Comparison of ENCODE assay signal across 8 mouse cellular contexts in genomic region chr10:43211866-43212265, GRCm38 (mm10). TPM values are rescaled to one million over a fixed set of nuclear protein-coding genes. Genes with fewer than 3 reads are reported as not detected.
DNase-seq lines count a peak whose midpoint lies in the region; ATAC-seq and TF ChIP-seq lines count a peak whose summit lies in the region.

No protein-coding gene starts in this region.

- no peaks in the 10 kb centered on the region for H3K36me3 ChIP-seq in midbrain, embryonic 10.5 days
- no peaks in the 10 kb centered on the region for H3K36me3 ChIP-seq in midbrain, embryonic 15.5 days (replicated peaks)
- H3K36me3 ChIP-seq in liver, embryonic 13.5 days: no peaks in the 10 kb centered on the region
- no peaks in the 10 kb centered on the region for H3K36me3 ChIP-seq in spleen, adult 2 months (ENCODE audit: control insufficient read depth, insufficient read depth, low read length)

- H3K9me3 ChIP-seq in midbrain, embryonic 10.5 days (replicated peaks): no peaks in the 10 kb centered on the region; the same call in 1 of the 2 replicates
- no peaks in the 10 kb centered on the region for H3K9me3 ChIP-seq in midbrain, embryonic 15.5 days
- H3K9me3 ChIP-seq in liver, embryonic 13.5 days (replicated peaks): no peaks in the 10 kb centered on the region

- no peak for TF ChIP-seq POLR2A in cerebellum, adult 2 months (IDR thresholded peaks at IDR 0.05; ENCODE audit: borderline replicate concordance, insufficient read depth, low read length)
- no peak for TF ChIP-seq POLR2A in spleen, adult 2 months (IDR thresholded peaks at IDR 0.05; ENCODE audit: low read depth, low read length)

- no peak for ATAC-seq in midbrain, embryonic 15.5 days (replicated peaks)
- no peak for ATAC-seq in liver, embryonic 13.5 days (ENCODE audit: low read depth)
- no peak for ATAC-seq in erythroid progenitor cell, adult 5-6 weeks (replicated peaks; ENCODE audit: low FRiP score, poor library complexity, severe bottlenecking)

- H3K27me3 ChIP-seq in cerebellum, adult 2 months (ENCODE audit: control insufficient read depth, insufficient read depth, low read length): no peaks in the 10 kb centered on the region
- no peaks in the 10 kb centered on the region for H3K27me3 ChIP-seq in midbrain, embryonic 10.5 days (ENCODE audit: low read depth, poor library complexity, severe bottlenecking)
- H3K27me3 ChIP-seq in midbrain, embryonic 15.5 days (replicated peaks): no peaks in the 10 kb centered on the region
- no peaks in the 10 kb centered on the region for H3K27me3 ChIP-seq in liver, embryonic 13.5 days
- H3K27me3 ChIP-seq in spleen, adult 2 months (ENCODE audit: control insufficient read depth, insufficient read depth, low read length): no peaks in the 10 kb centered on the region

- no peak overlapping the region for H3K4me2 ChIP-seq in midbrain, embryonic 15.5 days
- no peak overlapping the region for H3K4me2 ChIP-seq in liver, embryonic 13.5 days

- DNase-seq in cerebellum, adult 2 months: peak in 1 of 2 experiments; percentile 22
- DNase-seq in cerebellum, adult 9-11 months: no peak
- DNase-seq in midbrain, embryonic 10.5 days (ENCODE audit: low spot score): peak; percentile 45
- peak; percentile 60 for DNase-seq in c-Kit-positive CD71-positive TER-119-negative erythroid progenitor cells, embryonic 14.5 days (ENCODE audit: low read depth)
- DNase-seq in liver, embryonic 13.5 days: peak; percentile 27
- peak; percentile 21 to 48 for DNase-seq in spleen, adult 2 months (ENCODE audit: low read depth in 1 of 2, low spot score in 2 of 2)

- 0 out of 2 replicates have a peak, but pooled peaks have one; percentile 5 for TF ChIP-seq CTCF in cerebellum, adult 2 months (IDR thresholded peaks at IDR 0.05; ENCODE audit: borderline replicate concordance, insufficient read depth, low read depth, low read length)
- TF ChIP-seq CTCF in spleen, adult 2 months (IDR thresholded peaks at IDR 0.05; ENCODE audit: extremely low read depth, insufficient read depth, insufficient read length, insufficient replicate concordance): peak; percentile 59; the same call in 1 of the 2 replicates

- WGBS in cerebellum, adult 2 months: 39% methylated on average over 6 of the region's 6 CpGs
- 31% methylated on average over 6 of the region's 6 CpGs for WGBS in midbrain, embryonic 10.5 days
- 35% methylated on average over 6 of the region's 6 CpGs for WGBS in midbrain, embryonic 15.5 days
- 26% methylated on average over 6 of the region's 6 CpGs for WGBS in liver, embryonic 13.5 days (ENCODE audit: insufficient replicate concordance)
- 50% methylated on average over 6 of the region's 6 CpGs for WGBS in spleen, adult 2 months

- no peak overlapping the region for H3K9ac ChIP-seq in midbrain, embryonic 15.5 days
- no peak overlapping the region for H3K9ac ChIP-seq in liver, embryonic 13.5 days

- H3K4me3 ChIP-seq in cerebellum, adult 2 months (replicated peaks; ENCODE audit: insufficient read depth, low read depth, low read length): no peak overlapping the region
- no peak overlapping the region for H3K4me3 ChIP-seq in midbrain, embryonic 10.5 days
- H3K4me3 ChIP-seq in midbrain, embryonic 15.5 days: no peak overlapping the region
- no peak overlapping the region for H3K4me3 ChIP-seq in liver, embryonic 13.5 days (replicated peaks)
- no peak overlapping the region for H3K4me3 ChIP-seq in spleen, adult 2 months (ENCODE audit: extremely low read depth, insufficient read depth, insufficient read length)

- H3K4me1 ChIP-seq in cerebellum, adult 2 months (ENCODE audit: control insufficient read depth, insufficient read depth, low read length): no peaks in the 10 kb centered on the region
- H3K4me1 ChIP-seq in midbrain, embryonic 10.5 days: no peaks in the 10 kb centered on the region
- H3K4me1 ChIP-seq in midbrain, embryonic 15.5 days: no peaks in the 10 kb centered on the region
- no peaks in the 10 kb centered on the region for H3K4me1 ChIP-seq in liver, embryonic 13.5 days (replicated peaks)
- no peaks in the 10 kb centered on the region for H3K4me1 ChIP-seq in spleen, adult 2 months (ENCODE audit: control insufficient read depth, insufficient read depth, insufficient read length)

- H3K27ac ChIP-seq in cerebellum, adult 2 months (ENCODE audit: insufficient read depth, low read length): no peak overlapping the region
- H3K27ac ChIP-seq in midbrain, embryonic 10.5 days (replicated peaks): no peak overlapping the region
- no peak overlapping the region for H3K27ac ChIP-seq in midbrain, embryonic 15.5 days
- no peak overlapping the region for H3K27ac ChIP-seq in liver, embryonic 13.5 days
- no peak overlapping the region for H3K27ac ChIP-seq in spleen, adult 2 months (ENCODE audit: insufficient read depth, low read length)

RNA-seq across cellular contexts. Expression of gene Pdss2, which starts 9.4 kb away (rescaled TPM):
- 12.8 and 13.7 TPM in 2 replicates for polyA plus RNA-seq in cerebellum, adult 2 months (2012; rRNA removed)
- 15.2 and 16.0 TPM in 2 replicates for polyA plus RNA-seq in midbrain, embryonic 10.5 days (2016; fragmentation: Nextera tagmentation; extraction: Ambion mirVana)
- polyA plus RNA-seq in midbrain, embryonic 15.5 days (2015; fragmentation: Nextera tagmentation; extraction: Ambion mirVana): 17.4 and 17.6 TPM in 2 replicates
- polyA plus RNA-seq in liver, embryonic 13.5 days (2015; fragmentation: Nextera tagmentation; extraction: Ambion mirVana): 9.0 and 10.5 TPM in 2 replicates
- 4.6 and 5.4 TPM in 2 replicates for polyA plus RNA-seq in spleen, adult 2 months (2012; rRNA removed)
- 0.72 TPM in 1 of 2 replicates, not detected in the other for total RNA-seq in erythroid progenitor cell, adult 5-6 weeks (2015; ENCODE audit: low replicate concordance)
- total RNA-seq in erythroid progenitor cell, adult 5-6 weeks (2017; ENCODE audit: low replicate concordance): 1.7 and 6.1 TPM in 2 replicates

RNA-seq across cellular contexts. Expression of gene 9030612E09Rik, which starts 37.4 kb away (rescaled TPM):
- polyA plus RNA-seq in cerebellum, adult 2 months (2012; rRNA removed): 2.9 and 3.3 TPM in 2 replicates
- 0.79 and 1.3 TPM in 2 replicates for polyA plus RNA-seq in midbrain, embryonic 10.5 days (2016; fragmentation: Nextera tagmentation; extraction: Ambion mirVana)
- polyA plus RNA-seq in midbrain, embryonic 15.5 days (2015; fragmentation: Nextera tagmentation; extraction: Ambion mirVana): 2.8 and 3.5 TPM in 2 replicates
- not detected in 2 replicates for polyA plus RNA-seq in liver, embryonic 13.5 days (2015; fragmentation: Nextera tagmentation; extraction: Ambion mirVana)
- polyA plus RNA-seq in spleen, adult 2 months (2012; rRNA removed): not detected in 2 replicates
- total RNA-seq in erythroid progenitor cell, adult 5-6 weeks (2015; ENCODE audit: low replicate concordance): not detected in 2 replicates
- not detected in 2 replicates for total RNA-seq in erythroid progenitor cell, adult 5-6 weeks (2017; ENCODE audit: low replicate concordance)

RNA-seq across cellular contexts. Expression of gene Sobp, which starts 37.5 kb away (rescaled TPM):
- 14.7 and 15.2 TPM in 2 replicates for polyA plus RNA-seq in cerebellum, adult 2 months (2012; rRNA removed)
- 2.0 and 2.3 TPM in 2 replicates for polyA plus RNA-seq in midbrain, embryonic 10.5 days (2016; fragmentation: Nextera tagmentation; extraction: Ambion mirVana)
- polyA plus RNA-seq in midbrain, embryonic 15.5 days (2015; fragmentation: Nextera tagmentation; extraction: Ambion mirVana): 15.9 and 17.3 TPM in 2 replicates
- polyA plus RNA-seq in liver, embryonic 13.5 days (2015; fragmentation: Nextera tagmentation; extraction: Ambion mirVana): 0.02 and 0.03 TPM in 2 replicates
- 0.02 and 0.04 TPM in 2 replicates for polyA plus RNA-seq in spleen, adult 2 months (2012; rRNA removed)
- total RNA-seq in erythroid progenitor cell, adult 5-6 weeks (2015; ENCODE audit: low replicate concordance): not detected in 2 replicates
- total RNA-seq in erythroid progenitor cell, adult 5-6 weeks (2017; ENCODE audit: low replicate concordance): not detected in 2 replicates
